Mouse (Mus musculus): Measurements from ENCODE around the gene Nox3.

- TF ChIP-seq HCFC1 (IDR thresholded peaks at IDR 0.05; ENCODE audit: borderline replicate concordance, insufficient read depth, low read length) (no peak), CHD2 (IDR thresholded peaks at IDR 0.05; ENCODE audit: low read depth, low read length) (no peak), ZC3H11A (IDR thresholded peaks at IDR 0.05; ENCODE audit: borderline replicate concordance, low read depth, low read length) (no peak), ZNF384 (IDR thresholded peaks at IDR 0.05; ENCODE audit: low read depth, low read length) (no peak)
Measured at GRCm38 (mm10) chr17:3598393-3598792, 97.7 kb downstream of the Nox3 start.
